Mouse (Mus musculus) thymus, adult 2 months (tissue): ENCODE measurements at regions not wholly inside any gene's neighbourhood (a gene's known extent, or its start where the extent isn't known, plus 50 kb on each side); places are given as distances from the start of the nearest gene placed in this dataset.

Experiments
- CTCF ChIP-seq: fragments of 200-500 bp; IDR thresholded peaks from 2 replicates; pipeline ENCODE4 v1.5.1; 2012; ENCODE audit warnings: mild to moderate bottlenecking, control low read depth, low read length, moderate library complexity, borderline replicate concordance; ENCODE audit not compliant: control insufficient read depth, poor library complexity, insufficient read depth; ENCODE audit errors: extremely low read depth
- POLR2A ChIP-seq: fragments of 200-500 bp; IDR thresholded peaks from 2 replicates; pipeline ENCODE4 v1.6.1; 2012; ENCODE audit warnings: mild to moderate bottlenecking, low read length, control low read depth, moderate library complexity; ENCODE audit not compliant: control insufficient read depth, poor library complexity, insufficient read depth; ENCODE audit errors: extremely low read depth

GRCm38 (mm10) chr13:113499079-113499710 is 119.2 kb downstream of the Snx18 start:
- TF ChIP-seq POLR2A (no peak), CTCF (no peak)
